Mouse (Mus musculus): ENCODE results near the gene Arl5c. TPM values are rescaled to one million over a fixed set of nuclear protein-coding genes. Genes with fewer than 3 reads are reported as not detected.

Arl5c gene
- total RNA-seq, 2 experiments from 2014 or later = 0.26 TPM; not detected in 1

DNA sequence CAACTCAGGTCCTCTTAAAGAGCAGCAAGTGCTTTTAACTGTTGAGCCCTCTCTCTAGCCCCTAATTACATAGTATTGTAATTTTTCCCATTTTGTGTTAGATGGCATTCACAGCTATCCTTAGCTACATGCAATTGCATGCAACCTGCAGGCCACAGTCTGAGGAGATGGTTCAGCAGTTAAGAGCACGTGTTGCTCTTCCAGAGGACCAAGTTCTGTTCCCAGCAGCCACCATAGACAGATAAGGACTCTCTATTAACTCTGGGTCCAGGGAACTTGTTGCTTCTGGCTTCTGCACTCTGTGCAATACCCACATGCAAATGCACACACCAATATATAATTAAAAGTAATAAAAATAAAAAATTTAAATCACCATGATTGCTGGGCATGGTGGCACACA is 710 bp upstream of the Arl5c start:
- DNase-seq (ENCODE audit: low spot score) = no peak

DNA sequence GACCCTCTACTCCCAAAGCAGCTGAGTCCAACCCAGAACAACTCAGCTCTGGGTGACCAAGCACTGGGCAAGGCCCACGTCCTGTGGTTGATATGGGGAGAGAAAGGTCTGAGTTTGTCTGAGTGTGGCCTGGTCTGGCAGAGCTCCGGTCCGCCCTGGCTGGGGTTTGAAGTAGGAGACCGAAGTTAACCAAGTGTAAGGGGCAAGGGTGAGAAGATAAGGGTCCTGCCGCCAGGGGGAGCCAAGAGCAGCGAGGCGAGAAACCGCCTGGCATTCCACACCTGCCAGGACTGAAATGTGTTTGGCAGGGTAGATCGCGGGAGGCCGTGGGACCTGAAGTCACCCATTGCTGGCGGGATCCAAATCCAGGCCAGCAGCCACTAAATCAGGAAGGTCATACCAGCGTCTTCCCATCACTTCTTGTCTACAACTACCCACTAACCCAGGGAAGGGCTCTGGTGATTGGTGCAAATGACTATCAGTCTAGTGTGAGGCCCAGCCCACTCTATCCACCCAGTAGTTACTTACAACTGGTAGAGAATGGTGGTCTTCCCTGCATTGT is 1.4 kb downstream of the Arl5c start:
- DNase-seq (ENCODE audit: low spot score) = peak; percentile 81

DNA sequence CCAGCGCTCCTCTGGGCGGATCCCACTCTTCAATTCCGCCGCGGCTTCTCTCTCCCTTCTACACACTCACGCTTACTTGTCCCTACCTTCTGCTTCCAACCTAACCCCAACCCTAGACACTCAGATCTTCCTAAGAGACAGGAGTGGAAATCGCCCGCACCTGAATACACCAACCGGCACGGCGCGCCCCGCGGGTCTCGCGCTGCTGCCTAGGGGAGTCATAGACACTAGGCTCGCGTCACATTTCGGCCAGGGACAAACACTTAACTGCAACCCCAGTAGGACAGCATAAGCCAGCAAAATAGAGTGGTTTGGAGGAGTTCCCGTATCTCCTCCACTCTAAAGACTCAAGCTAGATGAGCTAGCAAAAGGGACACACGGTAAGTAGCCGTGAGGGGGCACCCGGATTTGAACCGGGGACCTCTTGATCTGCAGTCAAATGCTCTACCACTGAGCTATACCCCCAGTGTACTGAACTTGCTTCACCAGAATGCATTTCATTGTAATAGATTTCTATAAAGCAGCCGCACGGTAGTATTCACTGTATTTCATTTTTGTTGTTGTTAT is 7.4 kb downstream of the Arl5c start:
- DNase-seq (ENCODE audit: low spot score) = peak; percentile 90

DNA sequence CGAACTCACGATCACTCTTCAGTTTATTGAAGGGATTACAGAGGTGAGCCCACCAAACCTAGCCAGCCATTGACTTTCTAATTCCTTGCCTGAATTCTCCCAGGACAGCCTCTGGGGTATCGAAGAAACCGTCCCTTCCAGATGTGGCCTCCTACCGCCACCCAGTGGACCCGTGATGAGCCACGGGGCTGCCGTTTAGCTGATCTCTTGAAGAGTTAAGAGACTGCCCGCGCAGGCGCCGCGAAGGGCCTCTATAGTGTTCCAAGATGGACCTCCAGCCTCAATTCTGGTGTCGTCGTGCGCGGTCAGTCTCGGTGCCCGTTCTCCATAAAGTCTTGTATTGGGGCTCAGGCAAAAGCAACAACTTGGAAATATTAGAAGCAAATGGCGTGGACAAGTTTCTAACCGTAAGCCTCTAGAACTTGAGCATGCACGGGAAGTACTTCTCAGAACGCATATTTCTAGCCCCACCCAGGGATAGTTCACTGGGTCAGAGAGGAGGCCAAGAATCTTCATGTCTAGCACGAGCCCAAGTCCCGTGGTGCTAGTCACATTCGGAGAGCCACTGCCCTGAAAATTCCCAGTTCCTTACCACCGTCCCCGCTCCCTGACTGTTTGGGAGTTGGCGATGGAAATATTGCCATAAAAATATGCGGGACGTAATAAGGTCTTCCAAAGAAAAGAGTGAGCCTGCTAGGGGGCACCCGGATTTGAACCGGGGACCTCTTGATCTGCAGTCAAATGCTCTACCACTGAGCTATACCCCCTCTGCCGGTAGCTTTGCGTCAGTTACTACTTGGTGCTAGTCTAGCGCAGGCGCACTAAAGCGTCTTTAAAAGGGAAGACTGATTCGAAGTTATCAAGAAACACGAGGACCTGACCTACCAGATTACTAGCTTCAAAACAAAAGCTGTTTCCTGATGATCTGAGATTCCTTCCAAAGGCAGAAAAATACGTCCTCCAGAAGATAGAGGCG is 8.1 kb downstream of the Arl5c start:
- peak; percentile 94 for DNase-seq (ENCODE audit: low spot score)

DNA sequence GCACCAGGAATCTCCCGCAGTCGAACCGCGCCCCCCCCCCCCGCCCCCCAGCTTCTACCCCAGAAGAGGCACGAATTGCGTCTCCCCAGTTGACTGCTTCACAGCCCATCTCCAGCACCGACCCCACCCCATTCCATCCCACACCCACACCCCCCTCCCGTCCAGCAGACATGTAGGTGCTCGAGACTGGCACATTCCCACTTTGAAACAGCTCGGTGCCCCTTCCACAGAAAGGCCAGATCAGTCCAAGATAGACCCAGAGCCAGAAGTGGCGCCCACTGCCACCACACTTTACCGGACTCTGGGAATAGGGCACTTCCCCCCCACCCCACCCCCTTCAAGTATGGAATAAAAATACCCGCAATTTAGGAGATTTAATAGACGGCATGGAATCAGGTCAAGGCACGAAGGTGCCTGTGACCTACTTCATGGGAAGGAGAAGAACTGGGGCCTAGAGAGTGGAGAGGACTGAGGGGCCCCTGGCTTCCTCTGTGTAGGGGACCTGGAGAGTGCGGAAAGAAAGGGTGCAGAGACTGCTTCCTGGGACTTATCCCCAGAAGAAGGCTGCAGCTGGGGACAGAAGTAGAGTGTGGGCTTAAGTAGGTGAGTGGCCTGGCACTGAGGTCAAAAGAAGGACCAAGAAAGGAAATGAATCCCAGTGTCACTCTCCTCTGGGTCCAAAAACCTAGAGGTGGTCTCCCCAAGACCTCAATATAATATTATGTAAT is 9.1 kb downstream of the Arl5c start:
- no peak for DNase-seq (ENCODE audit: low spot score)

DNA sequence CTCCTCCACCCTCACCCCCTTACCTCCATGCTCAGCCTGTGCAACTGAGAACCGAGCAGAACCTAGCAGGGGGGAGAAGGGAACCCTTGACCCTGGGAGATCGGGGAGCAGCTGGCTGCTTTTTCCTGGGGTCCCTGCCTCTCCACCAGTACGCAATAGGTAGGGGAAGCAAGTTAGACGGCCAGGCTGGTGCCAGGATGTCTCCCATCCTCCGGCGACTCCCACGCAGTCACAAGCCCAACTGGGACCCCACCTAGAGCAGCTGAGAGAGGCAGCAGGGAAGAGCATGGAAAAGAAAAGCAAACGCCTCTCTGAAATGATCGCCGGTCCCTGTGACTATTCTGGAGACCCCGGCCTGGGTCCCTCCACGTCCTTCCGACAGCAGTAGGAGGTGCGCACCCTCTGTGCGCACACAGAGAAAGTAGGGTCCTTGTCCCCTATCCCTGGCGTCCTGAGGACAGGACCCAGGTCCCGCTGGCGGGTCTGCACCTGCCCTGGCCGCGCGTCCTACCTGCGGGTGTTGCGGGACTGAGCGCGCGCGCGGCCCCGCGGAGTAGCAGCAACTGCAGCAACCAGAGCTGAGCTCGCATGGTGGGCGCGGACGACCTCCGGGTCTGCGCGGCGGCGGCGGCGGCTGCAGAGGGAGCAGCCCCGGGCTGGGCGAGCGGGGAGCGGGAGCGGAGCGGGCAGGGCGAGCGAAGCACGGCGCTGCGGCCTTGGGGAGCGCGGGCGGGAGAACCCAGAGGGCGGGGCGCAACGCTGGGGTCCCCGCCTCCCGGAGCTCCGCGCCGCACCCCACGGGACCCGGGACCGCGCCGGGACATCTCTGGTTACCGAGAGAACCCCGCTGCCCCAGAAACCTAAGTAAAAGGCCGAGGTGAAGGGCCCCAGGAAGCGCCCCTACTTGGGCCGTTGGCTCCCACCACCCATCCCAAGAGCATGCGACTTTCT is 10.0 kb downstream of the Arl5c start, which contains the start of gene Plxdc1:
Gene Plxdc1, minus strand, starts transcription at position 718 of the 951 bp plus-strand sequence.
- DNase-seq (ENCODE audit: low spot score) = no peak

DNA sequence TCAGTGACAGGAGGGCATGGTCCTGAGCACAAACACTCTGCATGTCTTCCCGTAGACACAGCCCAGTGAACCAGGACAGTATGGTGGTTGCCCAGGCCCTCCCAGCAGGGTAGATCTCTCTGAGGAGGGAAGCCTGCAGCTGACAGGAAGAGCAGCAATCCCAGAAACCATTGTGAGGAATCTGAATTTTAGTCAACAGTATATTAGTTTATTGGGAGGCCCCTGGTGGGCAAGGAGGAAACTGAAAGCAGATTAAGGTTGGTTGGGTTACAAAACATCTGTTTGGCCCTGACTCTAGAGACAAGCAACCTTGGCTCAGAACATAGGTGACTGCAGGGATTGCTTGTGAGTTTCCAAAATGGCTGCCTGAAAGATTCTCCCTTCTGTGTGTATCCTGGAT is 12.0 kb downstream of the Arl5c start:
- DNase-seq (ENCODE audit: low spot score) = no peak

DNA sequence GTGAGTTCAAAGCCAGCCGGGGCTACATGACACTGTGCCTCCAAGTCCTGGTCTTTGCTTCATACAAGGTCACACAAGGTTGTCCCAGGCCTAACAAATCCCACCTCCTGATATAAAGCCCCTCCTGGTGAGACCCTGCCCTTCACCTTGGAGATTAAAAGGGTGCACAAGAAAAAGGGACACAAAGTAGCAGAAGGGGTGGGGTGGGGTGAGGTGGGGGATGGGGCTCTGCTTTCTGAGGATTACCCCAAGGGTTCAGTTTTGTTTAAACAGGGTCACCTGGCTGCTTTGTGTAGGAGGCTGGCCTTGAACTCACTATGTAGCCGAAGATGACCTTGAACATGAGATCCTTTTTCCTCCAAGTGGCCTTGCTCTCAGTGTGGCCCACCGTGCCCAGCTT is 12.5 kb downstream of the Arl5c start:
- no peak for DNase-seq (ENCODE audit: low spot score)

DNA sequence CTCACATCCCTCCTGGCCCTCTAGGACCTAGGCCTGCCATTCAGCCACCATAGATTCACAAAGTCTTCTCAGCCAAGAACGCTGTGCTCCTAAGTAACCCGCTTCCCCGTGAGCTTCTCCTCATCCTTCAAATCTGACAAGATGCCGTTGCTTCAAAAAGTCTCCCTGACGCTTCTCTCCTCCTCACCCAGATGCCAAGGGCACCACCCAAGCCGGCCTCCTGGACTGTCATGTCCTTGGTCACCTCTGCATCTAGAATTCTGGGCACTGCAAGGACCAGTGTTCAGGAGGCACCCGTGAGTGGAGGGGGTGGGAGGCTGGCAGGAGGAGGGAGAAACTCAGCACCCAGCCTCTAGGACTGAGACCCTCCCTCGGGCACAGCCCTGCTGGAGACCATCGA is 13.3 kb downstream of the Arl5c start:
- no peak for DNase-seq (ENCODE audit: low spot score)

DNA sequence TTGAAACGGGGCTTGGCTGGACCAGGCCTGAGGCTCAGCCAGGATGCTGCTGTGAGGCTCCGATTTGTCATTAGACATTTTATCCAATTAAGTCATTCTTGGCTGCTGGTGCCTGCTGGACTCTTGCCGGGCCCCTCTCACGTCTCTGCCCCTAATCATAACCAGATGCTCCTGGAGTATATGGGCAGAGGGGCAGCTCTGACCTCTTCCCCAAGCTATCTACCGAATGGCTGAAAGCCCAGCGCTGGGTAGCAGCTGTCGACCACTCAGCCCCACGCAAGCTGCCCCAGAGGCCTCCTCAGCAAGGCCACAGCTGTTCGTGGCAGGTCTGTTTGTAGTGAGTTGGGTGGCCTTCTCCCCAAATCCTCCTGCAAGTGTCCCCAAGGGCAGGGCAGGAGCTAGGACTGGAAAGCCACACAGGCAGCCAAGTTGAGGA is 15.4 kb downstream of the Arl5c start:
- DNase-seq (ENCODE audit: low spot score) = peak; percentile 75

DNA sequence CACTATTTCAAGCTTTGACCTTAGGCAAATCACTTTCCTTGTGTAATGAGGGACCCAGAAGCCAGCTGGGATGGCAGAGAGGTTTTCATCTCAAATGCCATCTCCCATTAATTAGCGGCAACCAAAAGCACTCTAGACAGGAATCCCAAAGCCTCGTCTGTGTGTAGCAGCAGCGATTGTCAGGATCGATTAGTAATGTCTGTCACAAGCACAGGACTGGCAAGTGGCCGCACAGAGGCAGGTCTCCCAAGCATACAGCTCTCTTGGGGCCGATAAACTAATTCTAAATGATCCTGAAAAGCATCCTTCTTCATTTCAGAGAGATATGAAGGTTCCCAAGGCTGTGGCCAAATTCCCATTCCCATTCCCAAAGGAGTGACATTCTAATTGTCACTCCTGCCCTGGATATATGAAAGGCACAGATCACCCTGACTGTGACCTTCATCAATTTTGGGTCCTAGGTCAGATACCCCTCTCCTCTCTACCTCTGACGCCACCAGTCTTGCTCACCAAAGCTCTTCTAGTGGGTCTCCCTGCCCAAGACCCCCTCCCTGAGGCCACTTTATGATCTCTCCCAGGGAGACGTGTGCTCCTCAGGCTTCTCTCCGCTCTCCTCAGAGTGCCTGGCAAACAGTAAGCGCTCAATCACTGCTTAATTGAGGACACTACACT is 16.0 kb downstream of the Arl5c start:
- no peak for DNase-seq (ENCODE audit: low spot score)

DNA sequence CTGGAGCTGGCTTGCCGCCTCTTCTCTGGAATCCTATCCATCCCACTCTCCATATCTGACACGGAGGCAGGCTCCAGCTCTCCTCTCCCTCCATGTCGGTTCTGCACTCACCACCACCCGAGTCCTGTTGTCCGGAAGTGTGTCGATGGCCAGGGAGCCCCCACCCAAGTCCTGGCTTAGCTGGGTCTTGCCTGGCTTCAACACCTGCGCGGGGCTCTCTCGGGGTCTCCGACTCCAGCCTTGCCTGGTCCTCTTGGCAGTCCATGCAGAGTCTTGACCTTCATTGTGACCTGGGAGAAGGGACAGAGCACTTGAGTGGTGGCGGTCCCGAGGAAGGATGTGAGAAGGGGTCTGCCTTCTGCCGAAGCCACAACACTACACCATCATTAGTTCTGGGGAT is 17.6 kb downstream of the Arl5c start:
- no peak for DNase-seq (ENCODE audit: low spot score)

DNA sequence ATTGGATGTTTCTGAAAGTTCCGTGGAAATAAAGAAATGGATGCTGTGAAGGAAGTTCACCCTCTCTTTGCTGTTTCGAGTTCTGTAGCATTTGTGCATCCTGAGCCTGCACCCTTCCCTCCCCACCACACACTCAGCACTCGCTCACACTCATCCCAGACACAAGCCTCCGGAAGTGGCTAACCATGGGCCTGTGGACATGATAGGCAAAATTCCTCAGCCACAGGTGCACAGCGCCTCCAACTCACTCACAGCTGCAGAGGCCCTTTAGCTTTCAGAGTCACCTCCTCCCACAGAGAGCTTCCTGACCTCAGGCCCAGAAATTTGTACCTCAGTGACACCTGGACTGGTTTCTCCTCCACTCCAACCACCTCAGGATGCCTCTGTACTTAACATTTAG is 18.2 kb downstream of the Arl5c start:
- no peak for DNase-seq (ENCODE audit: low spot score)

DNA sequence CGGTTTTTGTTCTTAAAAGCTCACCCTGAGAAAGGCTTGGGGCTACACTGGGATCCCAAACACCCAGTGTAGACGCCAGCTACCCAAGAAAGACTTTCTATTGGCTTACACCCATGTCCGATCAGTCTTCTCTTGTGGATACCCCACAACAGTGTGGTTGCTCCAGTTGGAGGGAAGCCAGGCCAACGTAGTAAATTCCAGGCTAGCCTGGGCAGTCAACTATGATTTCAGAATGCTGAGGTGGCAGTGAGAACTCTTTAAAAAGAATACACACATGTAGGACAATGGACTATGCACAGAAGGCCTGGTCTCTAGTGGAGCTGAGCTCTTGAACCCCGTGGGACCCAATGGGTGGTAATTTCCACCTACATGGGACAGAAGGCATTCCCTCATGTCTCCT is 21.2 kb downstream of the Arl5c start:
- no peak for DNase-seq (ENCODE audit: low spot score)

DNA sequence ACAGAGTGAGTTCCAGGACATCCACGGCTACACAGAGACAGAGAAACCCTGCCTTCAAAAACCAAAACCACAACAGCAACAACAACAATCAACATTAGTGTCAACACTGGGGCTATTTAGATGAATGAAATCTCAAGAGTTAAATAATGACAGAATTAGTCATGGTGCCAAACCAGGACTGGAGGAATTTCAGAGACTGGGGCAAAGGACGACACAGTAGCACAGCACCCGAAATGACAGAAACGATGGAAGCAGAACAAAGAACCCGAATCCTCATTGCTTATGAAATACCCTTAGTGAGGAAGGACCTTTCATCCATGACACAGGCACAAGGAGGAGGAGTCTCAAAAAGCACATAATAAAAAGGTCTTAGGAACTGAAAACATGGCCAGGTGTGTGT is 21.8 kb downstream of the Arl5c start:
- no peak for DNase-seq (ENCODE audit: low spot score)

DNA sequence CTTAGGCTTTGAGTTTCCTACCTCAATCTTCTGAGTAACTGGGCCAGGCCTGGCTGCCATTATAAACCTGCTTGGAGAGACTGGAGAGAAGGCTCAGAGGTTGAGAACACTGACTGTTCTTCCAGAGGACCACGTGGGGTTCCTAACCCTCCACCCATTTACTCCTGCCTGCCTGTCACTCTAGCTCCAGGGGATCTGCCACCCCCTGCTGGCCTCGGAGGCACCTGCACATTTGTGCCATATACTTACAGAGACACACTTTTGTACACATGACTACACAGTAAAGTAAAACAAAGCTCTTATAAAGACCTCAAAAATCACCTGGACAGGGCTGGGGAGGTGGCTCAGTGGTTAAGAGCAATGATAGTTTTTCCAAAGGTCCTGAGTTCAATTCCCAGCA is 23.5 kb downstream of the Arl5c start:
- no peak for DNase-seq (ENCODE audit: low spot score)

DNA sequence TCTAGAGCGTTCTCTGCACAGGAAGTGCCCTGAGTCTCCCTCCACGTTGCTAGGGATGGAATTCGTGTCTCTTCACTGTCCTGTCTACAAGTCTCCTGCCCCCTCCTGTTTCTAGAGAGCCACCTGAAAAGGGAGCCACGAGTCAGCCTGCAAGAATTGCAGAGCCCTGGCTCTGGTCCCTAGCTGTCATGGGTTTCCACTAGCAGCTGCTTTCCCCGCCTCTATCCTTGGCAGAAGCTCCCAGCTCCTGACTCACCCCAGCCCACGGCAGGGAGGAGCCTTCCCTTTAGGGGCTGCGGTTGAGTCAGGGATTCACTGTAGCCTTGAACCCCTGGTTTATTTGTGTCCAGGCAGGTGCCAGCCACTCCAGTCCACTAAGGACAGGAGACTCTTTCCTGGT is 24.7 kb downstream of the Arl5c start:
- DNase-seq (ENCODE audit: low spot score) = peak; percentile 91

DNA sequence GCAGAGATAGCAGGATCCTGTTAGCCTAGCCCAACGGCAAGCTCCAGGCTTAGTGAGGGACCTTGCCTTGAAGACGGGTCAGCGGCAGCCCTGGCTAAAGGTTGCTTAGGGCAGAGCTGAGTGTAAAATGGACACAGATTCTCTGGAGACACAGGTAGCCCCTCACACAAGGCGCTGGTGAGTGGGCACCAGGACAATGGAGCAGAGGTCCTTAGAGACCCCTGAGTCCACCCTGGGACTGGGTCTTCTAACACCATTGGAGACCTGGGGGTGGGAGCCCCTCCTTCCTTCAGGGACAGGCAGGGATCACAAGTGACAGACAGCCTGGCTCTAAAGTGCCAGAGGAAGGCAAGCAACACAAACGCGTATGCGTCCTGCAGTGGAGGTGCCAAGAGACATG is 25.2 kb downstream of the Arl5c start:
- DNase-seq (ENCODE audit: low spot score) = no peak

DNA sequence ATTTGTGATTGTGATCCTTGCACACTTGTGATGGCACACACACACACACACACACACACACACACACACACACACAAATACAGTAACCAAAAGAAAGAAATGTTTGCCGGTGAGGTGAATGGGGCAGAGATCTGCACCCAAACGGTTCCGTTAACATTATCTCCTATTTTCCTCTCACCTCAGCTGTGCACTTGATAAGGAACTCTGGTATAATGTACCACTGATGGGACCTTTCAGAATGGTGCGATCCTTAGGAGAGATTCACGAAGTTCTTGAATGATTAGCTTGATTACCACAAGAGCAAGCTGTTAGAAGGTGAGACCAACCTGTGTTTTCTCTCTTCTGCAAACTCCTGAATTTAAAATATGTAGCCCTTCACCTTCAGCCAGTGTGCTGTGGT is 27.6 kb downstream of the Arl5c start:
- no peak for DNase-seq (ENCODE audit: low spot score)

DNA sequence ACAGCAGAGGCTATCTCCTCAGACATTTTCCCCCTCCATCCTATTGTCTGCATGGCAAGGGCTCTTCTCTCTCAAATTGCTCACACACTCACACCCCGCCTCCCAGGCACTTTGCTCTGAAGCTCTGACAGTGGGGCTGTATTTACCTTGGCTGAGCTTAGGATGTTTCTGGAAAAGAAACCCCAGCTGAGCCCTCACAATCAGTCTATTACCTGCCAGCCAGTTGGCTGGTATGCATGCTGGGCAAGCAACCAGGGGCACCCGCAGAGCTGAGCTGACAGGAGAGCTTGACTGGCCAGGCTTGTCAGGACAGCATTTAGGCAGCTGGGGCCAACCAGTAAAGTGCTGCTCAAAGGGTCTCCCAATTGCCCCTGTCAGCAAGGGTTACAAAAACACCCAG is 28.9 kb downstream of the Arl5c start:
- no peak for DNase-seq (ENCODE audit: low spot score)
